Mouse (Mus musculus) hindbrain, embryonic 16.5 days (tissue): ENCODE measurements around the gene Clcnka. TPM values are rescaled to one million over a fixed set of nuclear protein-coding genes. Genes with fewer than 3 reads are reported as not detected.
A peak's percentile ranks its signal among the peaks of the same experiment; 100 is the strongest.

Source experiments
- ATAC-seq: fragments of 200-750 bp; cut with Nextera tagmentation; 2 replicates; pipeline ENCODE4 v1.8.0; 2017; ENCODE audit warnings: moderate TSS enrichment, moderate library complexity
- H3K27ac ChIP-seq: fragments of 300-500 bp; sonication (generic); 2 replicates; pipeline ENCODE4 v1.5.1; 2014; ENCODE audit warnings: low read depth, mild to moderate bottlenecking, control low read depth, low read length, moderate library complexity
- H3K27me3 ChIP-seq: fragments of 300-500 bp; sonication (generic); replicated peaks from 2 replicates; pipeline ENCODE4 v1.6.1; 2014; ENCODE audit warnings: low read length; ENCODE audit not compliant: control insufficient read depth, insufficient read depth
- H3K36me3 ChIP-seq: fragments of 300-500 bp; sonication (generic); 2 replicates; pipeline ENCODE4 v1.6.1; 2014; ENCODE audit warnings: mild to moderate bottlenecking, low read length, moderate library complexity, mixed read lengths; ENCODE audit not compliant: control insufficient read depth, insufficient read depth
- H3K4me1 ChIP-seq: fragments of 300-500 bp; sonication (generic); 2 replicates; pipeline ENCODE4 v1.6.1; 2014; ENCODE audit warnings: low read depth, low read length; ENCODE audit not compliant: control insufficient read depth, insufficient read depth
- H3K4me2 ChIP-seq: fragments of 300-500 bp; sonication (generic); 2 replicates; pipeline ENCODE4 v1.6.1; 2014; ENCODE audit warnings: mild to moderate bottlenecking, low read length, control low read depth, moderate library complexity
- H3K4me3 ChIP-seq: fragments of 300-500 bp; sonication (generic); 2 replicates; pipeline ENCODE4 v1.5.1; 2014; ENCODE audit warnings: mild to moderate bottlenecking, low read length, control low read depth, moderate library complexity
- H3K9ac ChIP-seq: fragments of 300-500 bp; sonication (generic); 2 replicates; pipeline ENCODE4 v1.6.1; 2014; ENCODE audit warnings: low read depth, mild to moderate bottlenecking, control low read depth, low read length, moderate library complexity
- H3K9me3 ChIP-seq: fragments of 300-500 bp; sonication (generic); 2 replicates; pipeline ENCODE4 v1.6.1; 2014; ENCODE audit warnings: mild to moderate bottlenecking, low read length, moderate library complexity; ENCODE audit not compliant: control insufficient read depth
- WGBS: fragments of 180-500 bp; shearing (Covaris S2); extraction: QIAGEN DNeasy Blood & Tissue Kit; methylation state at CpG from one replicate; pipeline ENCODE4 v1.1.7; 2014; 5-methylcytosine and 5-hydroxymethylcytosine counted together
- polyA plus RNA-seq: library from polyadenylated mRNA; unstranded; fragments of >200 nt; fragmentation: Nextera tagmentation; extraction: Ambion mirVana; gene quantifications from 2 replicates; pipeline ENCODE4 v1.2.1, GENCODE M21; 2015

Gene Clcnka
- polyA plus RNA-seq, 1 experiment from 2014 or later, result 0.78 TPM

DNA sequence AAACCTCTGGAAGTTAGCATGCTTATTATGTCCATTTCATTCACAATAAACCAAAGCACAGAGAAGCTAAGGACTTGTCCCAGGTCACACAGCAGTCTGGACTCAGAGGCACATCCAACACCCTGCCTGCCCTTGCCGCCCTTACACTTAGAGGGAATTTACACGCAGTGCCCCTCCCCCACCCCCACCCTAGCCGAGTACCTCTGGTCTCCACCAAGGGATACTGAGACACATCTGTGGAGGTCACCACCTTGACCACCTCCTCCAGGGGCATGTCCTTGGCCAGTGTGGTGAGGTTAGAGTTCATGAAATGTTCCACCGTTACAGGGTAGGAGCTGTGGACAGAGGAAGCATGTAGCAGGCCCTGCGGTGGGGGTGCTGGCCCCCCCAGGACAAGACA, 10.6 kb downstream of the Clcnka start:
- 73% methylated on average over 5 of the region's 5 CpGs for WGBS
- Histone ChIP-seq H3K36me3 (no peaks in the 10 kb centered on the region), H3K4me2 (no peak overlapping the region), H3K4me1 (no peaks in the 10 kb centered on the region), H3K27me3 (peaks cover 16% of the 10 kb centered on the region), H3K9ac (no peak overlapping the region), H3K4me3 (no peak overlapping the region), H3K27ac (no peak overlapping the region), H3K9me3 (no peaks in the 10 kb centered on the region)
- no peak for ATAC-seq

DNA sequence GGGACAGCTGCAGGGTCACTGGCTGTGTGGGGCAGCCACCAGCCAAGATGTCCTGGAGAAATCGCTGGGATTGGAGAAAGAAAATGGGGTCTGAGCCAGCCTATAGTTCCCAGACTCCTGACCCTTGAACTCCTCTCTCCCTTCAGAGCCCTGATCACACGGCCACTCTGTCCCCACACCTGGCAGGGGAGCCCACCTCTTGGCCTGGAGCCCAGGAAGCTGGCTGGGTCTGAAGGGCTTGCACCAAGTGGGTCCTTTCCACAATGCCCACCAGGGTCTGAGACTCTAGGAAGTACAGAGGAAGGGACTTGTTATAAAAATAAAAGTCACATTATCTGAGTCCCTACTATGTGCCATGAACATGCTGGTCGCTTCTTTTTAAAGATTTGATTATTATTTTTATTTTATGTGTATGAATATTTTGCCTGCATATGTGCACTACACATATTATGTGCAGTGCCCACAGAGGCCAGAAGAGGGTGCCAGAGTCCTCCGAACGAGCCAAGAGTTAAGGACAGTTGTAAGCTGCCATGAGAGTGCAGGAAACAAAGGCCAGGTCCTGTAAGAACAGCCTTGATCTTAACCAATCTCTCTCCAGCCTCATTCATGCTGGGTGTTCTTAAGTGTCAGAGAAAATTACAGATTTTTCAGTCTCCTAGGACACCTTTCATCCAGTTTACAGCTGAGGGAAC, 11.3 kb downstream of the Clcnka start:
- Histone ChIP-seq H3K27me3 (peaks cover 23% of the 10 kb centered on the region), H3K36me3 (no peaks in the 10 kb centered on the region), H3K27ac (no peak overlapping the region), H3K4me2 (no peak overlapping the region), H3K9me3 (no peaks in the 10 kb centered on the region), H3K4me3 (no peak overlapping the region), H3K9ac (no peak overlapping the region), H3K4me1 (0 out of 2 replicates have a peak, but pooled peaks cover 1% of the 10 kb centered on the region)
- 15% methylated on average over 5 of the region's 5 CpGs for WGBS
- no peak for ATAC-seq

DNA sequence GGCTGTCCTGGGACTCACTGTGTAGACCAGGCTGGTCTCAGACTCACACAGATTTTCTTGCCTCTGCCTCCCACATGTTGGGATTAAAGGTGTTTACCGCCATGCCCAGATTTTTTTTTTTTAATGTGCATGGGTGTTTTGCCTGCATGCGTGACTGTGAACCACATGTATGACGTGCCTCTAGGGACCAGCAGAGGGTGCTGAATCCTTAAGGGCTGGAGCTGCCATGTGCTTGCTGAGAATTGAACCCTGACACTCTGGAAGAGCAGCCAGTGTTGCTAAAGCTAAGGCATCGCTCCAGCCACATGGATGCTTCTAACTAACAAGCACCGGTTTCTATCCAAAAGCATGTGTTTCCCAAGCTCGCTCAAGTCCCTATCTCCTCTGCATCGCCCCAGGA, 12.4 kb downstream of the Clcnka start:
- Histone ChIP-seq H3K4me2 (no peak overlapping the region), H3K4me3 (no peak overlapping the region), H3K27me3 (peaks cover 29% of the 10 kb centered on the region), H3K4me1 (0 out of 2 replicates have a peak, but pooled peaks cover 2% of the 10 kb centered on the region), H3K9ac (no peak overlapping the region), H3K27ac (no peak overlapping the region), H3K9me3 (no peaks in the 10 kb centered on the region), H3K36me3 (no peaks in the 10 kb centered on the region)
- no peak for ATAC-seq
- 69% methylated on average over 7 of the region's 7 CpGs for WGBS

DNA sequence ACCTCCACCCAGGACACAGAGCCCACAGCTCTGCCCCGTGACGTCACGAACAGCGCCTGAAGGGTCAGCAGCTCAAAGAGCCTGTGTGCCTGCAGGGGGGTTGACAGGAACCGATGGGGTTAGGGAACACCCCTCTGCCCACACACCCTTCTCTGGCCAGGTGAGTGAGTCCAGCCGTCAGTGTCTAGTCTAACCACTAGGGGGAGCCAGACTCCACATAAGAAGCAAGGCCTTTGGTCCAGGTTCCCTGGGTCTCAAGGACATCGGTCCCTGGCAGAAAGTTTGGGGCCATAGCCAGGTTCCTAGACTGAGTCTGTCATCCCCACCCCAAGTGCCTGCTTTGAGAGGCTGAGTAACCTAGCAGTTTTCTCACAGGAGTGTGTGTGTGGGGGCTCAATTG, 13.2 kb downstream of the Clcnka start:
- Histone ChIP-seq H3K36me3 (peaks cover 6% of the 10 kb centered on the region; the same call in 1 of the 2 replicates), H3K4me1 (0 out of 2 replicates have a peak, but pooled peaks cover 2% of the 10 kb centered on the region), H3K4me3 (no peak overlapping the region), H3K9me3 (no peaks in the 10 kb centered on the region), H3K27ac (no peak overlapping the region), H3K4me2 (no peak overlapping the region), H3K27me3 (peaks cover 33% of the 10 kb centered on the region), H3K9ac (no peak overlapping the region)
- 1% methylated on average over 7 of the region's 7 CpGs for whole genome bisulfite sequencing
- ATAC-seq, result 0 out of 2 replicates have a peak, but pooled peaks have one; percentile 13

DNA sequence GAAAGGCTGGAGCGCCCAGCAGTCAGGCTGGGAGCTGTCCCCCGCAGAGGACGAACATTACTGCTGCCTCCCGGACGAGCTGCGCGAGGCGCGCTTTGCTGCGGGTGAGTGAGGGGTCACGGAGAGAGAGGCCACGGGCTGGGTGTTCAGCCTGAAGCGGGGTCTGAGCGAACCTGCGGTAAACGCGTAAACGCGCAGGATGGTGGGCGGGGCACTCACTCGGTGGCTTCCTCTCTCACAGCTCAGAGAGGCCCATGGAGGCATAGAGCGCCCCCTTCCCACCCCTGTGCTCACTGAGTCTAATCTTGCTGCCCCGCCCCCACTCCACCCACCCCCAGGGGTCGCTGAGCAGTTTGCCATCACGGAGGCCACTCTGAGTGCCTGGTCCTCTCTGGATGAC, 16.1 kb downstream of the Clcnka start:
- H3K4me1 ChIP-seq, result 0 out of 2 replicates have a peak, but pooled peaks cover 2% of the 10 kb centered on the region
- no peaks in the 10 kb centered on the region for H3K9me3 ChIP-seq
- WGBS, result 5% methylated on average over 24 of the region's 25 CpGs
- H3K36me3 ChIP-seq, result peaks cover 6% of the 10 kb centered on the region; the same call in 1 of the 2 replicates
- H3K27ac ChIP-seq, result no peak overlapping the region
- peak overlapping the region; percentile 7; the same call in 1 of the 2 replicates for H3K9ac ChIP-seq
- ATAC-seq, result no peak
- H3K4me2 ChIP-seq, result peak overlapping the region; percentile 55
- H3K27me3 ChIP-seq, result peaks cover 33% of the 10 kb centered on the region
- H3K4me3 ChIP-seq, result peak overlapping the region; percentile 22; the same call in 1 of the 2 replicates

DNA sequence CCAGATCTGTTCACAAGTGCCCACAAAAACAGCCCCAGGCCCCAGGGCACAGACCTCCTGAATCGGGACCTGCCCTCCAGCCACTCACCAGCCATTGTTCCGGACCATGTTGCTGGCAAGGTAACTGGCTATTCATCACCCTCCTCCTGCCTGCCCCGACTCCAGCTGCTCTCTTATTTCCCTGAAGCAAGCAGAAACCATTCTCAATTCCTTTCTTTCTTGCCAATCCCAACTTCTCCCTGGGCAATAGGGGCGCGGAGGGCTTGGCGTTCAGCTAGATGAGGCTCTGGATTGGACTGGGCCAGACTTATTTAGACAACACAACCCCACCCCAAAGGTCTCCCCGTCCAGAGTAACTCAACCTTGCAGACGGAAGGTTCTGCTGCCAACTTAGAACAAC, 18.9 kb downstream of the Clcnka start:
- no peak overlapping the region for H3K27ac ChIP-seq
- peaks cover 6% of the 10 kb centered on the region; the same call in 1 of the 2 replicates for H3K36me3 ChIP-seq
- H3K27me3 ChIP-seq, result peaks cover 32% of the 10 kb centered on the region
- H3K4me1 ChIP-seq, result 0 out of 2 replicates have a peak, but pooled peaks cover 2% of the 10 kb centered on the region
- no peak for ATAC-seq
- H3K4me2 ChIP-seq, result no peak overlapping the region
- H3K9ac ChIP-seq, result no peak overlapping the region
- no peaks in the 10 kb centered on the region for H3K9me3 ChIP-seq
- H3K4me3 ChIP-seq, result no peak overlapping the region
- WGBS, result 47% methylated on average over 8 of the region's 8 CpGs

DNA sequence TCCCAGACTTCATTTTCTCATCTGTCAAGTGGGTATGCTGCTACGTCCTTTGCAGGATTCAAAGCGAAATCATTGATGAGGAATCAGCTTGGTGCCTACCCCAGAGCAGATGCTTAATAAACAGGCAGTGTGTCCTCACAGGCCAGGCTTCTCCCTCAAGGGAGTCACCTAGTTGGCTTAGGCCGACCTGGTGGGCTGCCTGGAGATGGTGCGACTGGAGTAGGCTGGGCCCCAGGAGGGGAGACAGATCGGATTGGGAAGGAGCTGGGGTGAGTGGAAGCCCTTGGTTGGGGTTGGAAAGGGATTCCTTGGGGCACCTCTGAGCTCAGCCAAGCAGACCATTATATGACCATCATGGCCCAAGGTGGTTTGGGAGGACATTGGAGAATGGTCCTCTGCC, 26.1 kb downstream of the Clcnka start:
- Histone ChIP-seq H3K4me2 (no peak overlapping the region), H3K9me3 (no peaks in the 10 kb centered on the region), H3K36me3 (no peaks in the 10 kb centered on the region), H3K4me3 (no peak overlapping the region), H3K27ac (no peak overlapping the region), H3K27me3 (no peaks in the 10 kb centered on the region), H3K4me1 (peaks cover 7% of the 10 kb centered on the region; the same call in 1 of the 2 replicates), H3K9ac (no peak overlapping the region)
- 88% methylated on average over 5 of the region's 5 CpGs for WGBS
- ATAC-seq, result no peak

DNA sequence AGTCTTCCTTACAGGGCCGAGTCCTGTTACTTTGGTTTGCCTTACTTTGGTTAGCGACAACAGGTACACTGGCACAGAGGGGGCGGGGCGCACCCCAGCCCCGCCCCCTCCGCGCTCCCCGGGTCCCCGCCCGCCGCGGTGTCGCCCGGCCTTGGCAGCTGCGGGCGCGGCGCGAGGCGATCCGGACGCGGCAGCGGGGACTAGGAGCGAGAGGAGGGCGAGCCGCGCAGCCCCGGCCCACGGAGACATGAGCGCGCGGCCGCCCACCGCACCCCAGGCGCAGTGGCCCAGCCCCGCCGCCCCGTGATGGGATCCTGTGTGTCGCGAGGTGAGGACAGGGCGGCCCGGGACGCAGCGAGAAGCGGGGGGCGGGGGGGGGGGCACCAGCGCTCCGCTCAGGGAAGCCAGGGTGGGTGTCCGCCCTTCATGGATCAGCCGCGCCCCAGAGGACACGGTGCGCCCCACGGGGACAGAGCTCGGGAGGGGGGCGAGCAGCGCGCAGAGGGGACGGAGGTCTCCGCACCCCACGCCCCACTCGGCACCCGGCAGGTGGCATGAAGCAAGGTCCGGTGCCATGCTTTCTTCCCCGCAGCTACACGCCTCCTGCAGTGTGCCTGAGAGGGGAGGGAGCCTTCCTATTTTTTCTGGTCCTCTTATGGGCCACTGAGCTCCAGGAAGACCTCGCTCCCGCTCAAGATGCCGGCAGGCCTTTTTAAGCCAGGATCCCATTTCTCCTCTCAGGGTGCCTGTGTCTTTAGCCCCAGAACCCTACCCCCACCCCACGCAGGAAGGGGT, 30.3 kb downstream of the Clcnka start, which contains the start of gene Fam131c:
TSS of gene Fam131c (plus strand) at position 224 of the 795 bp plus-strand sequence.
- WGBS, result under 1% methylated on average over 45 of the region's 71 CpGs
- no peaks in the 10 kb centered on the region for H3K36me3 ChIP-seq
- peak within 1 kb of the TSS; percentile 66 for H3K4me3 ChIP-seq
- H3K4me1 ChIP-seq, result peaks cover 7% of the 10 kb centered on the region; the same call in 1 of the 2 replicates
- ATAC-seq, result peak; percentile 66
- peak within 1 kb of the TSS; percentile 81 for H3K9ac ChIP-seq
- H3K9me3 ChIP-seq, result no peaks in the 10 kb centered on the region
- H3K27me3 ChIP-seq, result peaks cover 15% of the 10 kb centered on the region
- peak within 1 kb of the TSS; percentile 82 for H3K4me2 ChIP-seq
- peak within 1 kb of the TSS; percentile 16; the same call in 1 of the 2 replicates for H3K27ac ChIP-seq

DNA sequence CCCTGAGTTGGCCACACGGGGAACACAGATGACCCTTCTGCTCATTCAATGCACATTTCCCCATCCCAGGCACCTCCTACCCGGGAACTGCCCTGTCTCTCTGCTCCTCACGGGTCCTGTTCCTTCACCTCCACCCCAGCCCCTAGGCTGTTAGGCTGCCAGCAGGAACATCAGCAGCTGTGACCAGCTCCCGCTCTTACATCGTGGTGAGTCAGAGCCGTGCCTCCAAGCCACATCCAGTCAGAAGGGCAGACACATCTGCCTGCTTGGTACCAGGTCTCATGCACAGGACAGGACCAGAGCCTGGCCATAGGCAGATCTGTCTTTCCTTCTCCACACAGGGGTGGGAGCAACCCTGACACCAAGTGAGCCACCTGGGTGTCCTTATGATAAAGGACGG, 32.6 kb downstream of the Clcnka start:
- no peak overlapping the region for H3K27ac ChIP-seq
- H3K36me3 ChIP-seq, result no peaks in the 10 kb centered on the region
- H3K27me3 ChIP-seq, result peaks cover 15% of the 10 kb centered on the region
- H3K9ac ChIP-seq, result no peak overlapping the region
- H3K4me3 ChIP-seq, result no peak overlapping the region
- H3K4me2 ChIP-seq, result no peak overlapping the region
- 51% methylated on average over 7 of the region's 7 CpGs for WGBS
- H3K9me3 ChIP-seq, result no peaks in the 10 kb centered on the region
- peaks cover 7% of the 10 kb centered on the region; the same call in 1 of the 2 replicates for H3K4me1 ChIP-seq
- no peak for ATAC-seq
